ENCODE assay signal across 10 mouse cellular contexts in the genomic region with DNA sequence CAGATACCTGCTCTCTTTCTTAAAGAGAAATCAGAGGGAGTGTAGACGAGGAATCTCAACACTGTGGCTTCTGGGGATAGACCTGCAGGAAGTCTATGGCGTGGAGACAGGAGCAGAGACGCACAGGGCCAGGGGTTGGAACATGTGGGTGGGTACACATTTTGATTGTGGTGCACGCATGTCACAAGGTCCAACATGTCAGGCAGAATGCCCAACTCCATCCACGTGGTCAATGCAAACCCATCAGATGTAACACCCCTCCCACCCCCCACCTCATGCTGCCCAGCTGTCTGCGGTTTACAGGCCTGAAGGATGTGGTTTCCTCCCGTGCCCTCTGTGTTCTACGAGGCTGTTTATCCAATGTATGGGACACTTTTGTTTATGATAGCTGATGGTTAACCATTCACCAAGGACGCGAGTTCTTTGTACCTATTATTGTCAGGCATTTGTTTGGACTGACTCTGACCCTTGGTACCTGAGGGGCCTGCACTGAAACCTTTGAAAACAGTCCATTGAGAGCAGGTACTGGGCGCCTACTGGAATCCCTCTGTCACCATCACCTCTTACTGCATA.
DNase-seq lines count a peak whose midpoint lies in the region; ATAC-seq and TF ChIP-seq lines count a peak whose summit lies in the region.
"Had no signal": no experiment of that assay in that cellular context is flagged by ENCODE, and none has a peak within 500 bp of the region (broad histone marks: within the 10 kb centered on the region; RNA-seq: fewer than 3 reads in every experiment).

No protein-coding gene starts in this region.

- H3K27ac ChIP-seq in embryonic facial prominence, embryonic 10.5 days (replicated peaks), result peak overlapping the region; percentile 24; the same call in 1 of the 2 replicates
- H3K27ac ChIP-seq in liver, postnatal 0 days (ENCODE audit: low read depth), result peak overlapping the region; percentile 94
- H3K27ac ChIP-seq: limb, embryonic 15.5 days; neural tube, embryonic 12.5 days had no signal

- ATAC-seq in liver, postnatal 0 days, result peak; percentile 93

- H3K36me3 ChIP-seq in embryonic facial prominence, embryonic 10.5 days (replicated peaks), result no peaks in the 10 kb centered on the region
- peaks cover 5% of the 10 kb centered on the region; the same call in 1 of the 2 replicates for H3K36me3 ChIP-seq in liver, postnatal 0 days (replicated peaks; ENCODE audit: insufficient read depth, low read length)
- H3K36me3 ChIP-seq: limb, embryonic 15.5 days; neural tube, embryonic 12.5 days had no signal

- WGBS in embryonic facial prominence, embryonic 10.5 days, result 78% methylated on average over 11 of the region's 11 CpGs
- 14% methylated on average over 11 of the region's 11 CpGs for WGBS in liver, postnatal 0 days (ENCODE audit: insufficient replicate concordance)

- H3K9me3 ChIP-seq in embryonic facial prominence, embryonic 10.5 days, result no peaks in the 10 kb centered on the region
- no peaks in the 10 kb centered on the region for H3K9me3 ChIP-seq in liver, postnatal 0 days (ENCODE audit: low read length)
- H3K9me3 ChIP-seq: limb, embryonic 15.5 days; neural tube, embryonic 12.5 days had no signal

- peak overlapping the region; percentile 59; the same call in 1 of the 2 replicates for H3K4me2 ChIP-seq in liver, postnatal 0 days (ENCODE audit: low read depth, low read length)
- H3K4me2 ChIP-seq: limb, embryonic 15.5 days; neural tube, embryonic 12.5 days had no signal

- no peak for TF ChIP-seq CTCF in liver, postnatal 0 days (IDR thresholded peaks at IDR 0.05; ENCODE audit: low read depth)

- H3K27me3 ChIP-seq in embryonic facial prominence, embryonic 10.5 days (replicated peaks; ENCODE audit: low read depth, poor library complexity, severe bottlenecking), result peaks cover 5% of the 10 kb centered on the region; the same call in 1 of the 2 replicates
- no peaks in the 10 kb centered on the region for H3K27me3 ChIP-seq in liver, postnatal 0 days (ENCODE audit: insufficient read depth, low read length)
- H3K27me3 ChIP-seq: limb, embryonic 15.5 days had no signal

- TF ChIP-seq EP300 in liver, postnatal 0 days (IDR thresholded peaks at IDR 0.05; ENCODE audit: low read depth), result peak; percentile 85

- DNase-seq in B cell, adult 2 months, result peak; percentile 25 to 39
- DNase-seq in embryonic facial prominence, embryonic 10.5 days (ENCODE audit: low spot score), result no peak
- DNase-seq in kidney, adult 8-10 months, result peak; percentile 10 to 50
- DNase-seq in liver, postnatal 0 days, result peak; percentile 84
- no peak for DNase-seq in cerebellum, adult 18-20 months
- no peak for DNase-seq in right cerebral cortex, postnatal 14 days
- DNase-seq in right cerebral cortex, adult 2 months (ENCODE audit: low spot score in 2 of 2), result no peak
- DNase-seq: cerebellum, adult 11-12 months had no signal

- peaks cover 15% of the 10 kb centered on the region for H3K4me1 ChIP-seq in embryonic facial prominence, embryonic 10.5 days
- peaks cover 11% of the 10 kb centered on the region; the same call in 1 of the 2 replicates for H3K4me1 ChIP-seq in liver, postnatal 0 days (ENCODE audit: insufficient read depth)

- no peak overlapping the region for H3K4me3 ChIP-seq in embryonic facial prominence, embryonic 10.5 days
- H3K4me3 ChIP-seq in liver, postnatal 0 days (ENCODE audit: low read depth, low read length), result peak overlapping the region; percentile 18; the same call in 1 of the 2 replicates
- H3K4me3 ChIP-seq: limb, embryonic 15.5 days; neural tube, embryonic 12.5 days had no signal

- H3K9ac ChIP-seq in liver, postnatal 0 days (replicated peaks), result peak overlapping the region; percentile 50
- H3K9ac ChIP-seq: limb, embryonic 15.5 days; neural tube, embryonic 12.5 days had no signal

Comparison
In these comparisons a context has a peak if more than half of its experiments do, and no peak if none do; other contexts are left out.
1. DNase-seq: peak in B cell, adult 2 months (2 of 2), kidney, adult 8-10 months (2 of 2) and liver, postnatal 0 days (single experiment); none in embryonic facial prominence, embryonic 10.5 days (single experiment), cerebellum, adult 18-20 months (0 of 2), right cerebral cortex, postnatal 14 days (single experiment) and right cerebral cortex, adult 2 months (0 of 2).